Mouse (Mus musculus): ENCODE results near the gene Dpf3.

DNA sequence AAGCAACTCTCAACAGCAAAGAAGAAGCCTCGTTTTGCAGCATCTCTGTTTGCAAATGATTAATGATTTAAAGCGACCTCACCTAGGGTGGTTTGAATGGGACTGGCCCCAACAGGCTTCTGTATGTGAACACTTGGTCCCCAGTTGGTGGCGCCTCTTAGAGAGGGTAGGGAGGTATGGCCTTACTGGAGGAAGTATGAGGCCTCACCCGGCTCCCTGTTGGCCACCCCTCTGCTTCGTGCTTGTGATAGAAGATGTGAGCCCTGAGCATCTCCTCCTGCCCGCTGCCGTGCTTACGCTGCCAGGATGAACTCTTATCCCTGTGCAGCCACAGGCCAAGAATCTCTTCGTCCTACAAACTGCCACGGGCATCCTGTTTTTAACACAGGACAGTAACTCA is 19.0 kb upstream of the Dpf3 start:
- no peak for TF ChIP-seq POLR2A (IDR thresholded peaks at IDR 0.05; ENCODE audit: extremely low read depth, insufficient read depth, low read length)
- no peak for TF ChIP-seq CTCF (IDR thresholded peaks at IDR 0.05; ENCODE audit: extremely low read depth, insufficient read depth, low read length)
